Mouse (Mus musculus): ENCODE results near the gene Lrrc47.

- TF ChIP-seq POLR2A (IDR thresholded peaks at IDR 0.05; ENCODE audit: insufficient read length, low read depth) (no peak), POLR2AphosphoS2 (IDR thresholded peaks at IDR 0.05; ENCODE audit: insufficient read length, low read depth) (peak; percentile 51), TCF3 (IDR thresholded peaks at IDR 0.05; ENCODE audit: insufficient read length, low read depth) (no peak), MAX (IDR thresholded peaks at IDR 0.05; ENCODE audit: low read depth) (no peak), E2F4 (IDR thresholded peaks at IDR 0.05; ENCODE audit: insufficient read depth) (no peak), CEBPB (IDR thresholded peaks at IDR 0.05; ENCODE audit: insufficient read depth, poor library complexity, severe bottlenecking) (no peak), TCF12 (IDR thresholded peaks at IDR 0.05; ENCODE audit: insufficient read depth, poor library complexity, severe bottlenecking) (no peak), MYOG (IDR thresholded peaks at IDR 0.05; ENCODE audit: control insufficient read depth in 1 of 3, insufficient read depth in 1 of 3, insufficient read length in 2 of 3, low read depth in 2 of 3) (no peak), REST (IDR thresholded peaks at IDR 0.05; ENCODE audit: insufficient read depth, insufficient read length) (no peak), MYOD1 (IDR thresholded peaks at IDR 0.05; ENCODE audit: control insufficient read depth in 1 of 3, insufficient read length in 2 of 3, low read depth in 2 of 3) (no peak), USF1 (IDR thresholded peaks at IDR 0.05; ENCODE audit: low read depth) (no peak), SRF (IDR thresholded peaks at IDR 0.05; ENCODE audit: control insufficient read depth, insufficient read length, low read depth) (no peak)
Measured at GRCm38 (mm10) chr4:154022407-154022806, 10.9 kb downstream of the Lrrc47 start.

Measured in myocyte (in vitro differentiated cells).